Mouse (Mus musculus): Measurements from ENCODE around the gene Ccr8. TPM values are rescaled to one million over a fixed set of nuclear protein-coding genes. Genes with fewer than 3 reads are reported as not detected.

Gene Ccr8
- polyA plus RNA-seq (2014; fragmentation: Nextera tagmentation; extraction: Ambion mirVana), result not detected in 2 replicates

GRCm38 (mm10) chr9:120091696-120092238 is at the start of gene Ccr8:
Gene Ccr8 (plus strand): TSS chr9:120092114.
- WGBS, result 80% methylated on average over 5 of the region's 5 CpGs
- Histone ChIP-seq H3K27me3 (ENCODE audit: control insufficient read depth, insufficient read depth, low read length) (no peaks in the 10 kb centered on the region), H3K9me3 (ENCODE audit: control insufficient read depth, low read length) (no peaks in the 10 kb centered on the region), H3K36me3 (ENCODE audit: control insufficient read depth, insufficient read depth, low read length) (no peaks in the 10 kb centered on the region), H3K4me2 (ENCODE audit: low read depth) (no peak within 1 kb of the TSS), H3K4me1 (ENCODE audit: control insufficient read depth, insufficient read depth, low read length) (no peaks in the 10 kb centered on the region), H3K4me3 (ENCODE audit: low read depth, low read length) (no peak within 1 kb of the TSS), H3K9ac (ENCODE audit: low read length) (no peak within 1 kb of the TSS), H3K27ac (ENCODE audit: low read depth, low read length) (no peak within 1 kb of the TSS)
- DNase-seq (ENCODE audit: low spot score), result no peak
- no peak for ATAC-seq (ENCODE audit: insufficient read depth, low FRiP score, low TSS enrichment)

- Histone ChIP-seq H3K36me3 (ENCODE audit: control insufficient read depth, insufficient read depth, low read length) (no peaks in the 10 kb centered on the region), H3K9ac (ENCODE audit: low read length) (no peak overlapping the region), H3K4me3 (ENCODE audit: low read depth, low read length) (no peak overlapping the region), H3K27ac (ENCODE audit: low read depth, low read length) (no peak overlapping the region), H3K4me2 (ENCODE audit: low read depth) (no peak overlapping the region), H3K27me3 (ENCODE audit: control insufficient read depth, insufficient read depth, low read length) (no peaks in the 10 kb centered on the region), H3K4me1 (ENCODE audit: control insufficient read depth, insufficient read depth, low read length) (no peaks in the 10 kb centered on the region), H3K9me3 (ENCODE audit: control insufficient read depth, low read length) (no peaks in the 10 kb centered on the region)
- ATAC-seq (ENCODE audit: insufficient read depth, low FRiP score, low TSS enrichment) (no peak), DNase-seq (ENCODE audit: low spot score) (no peak)
- 87% methylated on average over 7 of the region's 7 CpGs for WGBS
These were observed 48.8 kb upstream of the Ccr8 start for GRCm38 (mm10) chr9:120043115-120043514.

- no peaks in the 10 kb centered on the region for H3K4me1 ChIP-seq (ENCODE audit: control insufficient read depth, insufficient read depth, low read length)
- H3K27ac ChIP-seq (ENCODE audit: low read depth, low read length), result no peak overlapping the region
- no peaks in the 10 kb centered on the region for H3K9me3 ChIP-seq (ENCODE audit: control insufficient read depth, low read length)
- H3K4me2 ChIP-seq (ENCODE audit: low read depth), result no peak overlapping the region
- H3K27me3 ChIP-seq (ENCODE audit: control insufficient read depth, insufficient read depth, low read length), result no peaks in the 10 kb centered on the region
- ATAC-seq (ENCODE audit: insufficient read depth, low FRiP score, low TSS enrichment) (no peak), DNase-seq (ENCODE audit: low spot score) (no peak)
- no peaks in the 10 kb centered on the region for H3K36me3 ChIP-seq (ENCODE audit: control insufficient read depth, insufficient read depth, low read length)
- no peak overlapping the region for H3K4me3 ChIP-seq (ENCODE audit: low read depth, low read length)
- no peak overlapping the region for H3K9ac ChIP-seq (ENCODE audit: low read length)
- WGBS, result 89% methylated on average over 6 of the region's 6 CpGs
These were observed 43.4 kb upstream of the Ccr8 start for GRCm38 (mm10) chr9:120048495-120048894.

GRCm38 (mm10) chr9:120049407-120049806 is 42.5 kb upstream of the Ccr8 start:
- H3K9ac ChIP-seq (ENCODE audit: low read length), result no peak overlapping the region
- no peak overlapping the region for H3K27ac ChIP-seq (ENCODE audit: low read depth, low read length)
- no peaks in the 10 kb centered on the region for H3K27me3 ChIP-seq (ENCODE audit: control insufficient read depth, insufficient read depth, low read length)
- no peaks in the 10 kb centered on the region for H3K9me3 ChIP-seq (ENCODE audit: control insufficient read depth, low read length)
- H3K4me2 ChIP-seq (ENCODE audit: low read depth), result no peak overlapping the region
- H3K36me3 ChIP-seq (ENCODE audit: control insufficient read depth, insufficient read depth, low read length), result no peaks in the 10 kb centered on the region
- no peaks in the 10 kb centered on the region for H3K4me1 ChIP-seq (ENCODE audit: control insufficient read depth, insufficient read depth, low read length)
- H3K4me3 ChIP-seq (ENCODE audit: low read depth, low read length), result no peak overlapping the region
- DNase-seq (ENCODE audit: low spot score) (no peak), ATAC-seq (ENCODE audit: insufficient read depth, low FRiP score, low TSS enrichment) (no peak)
- 85% methylated on average over 3 of the region's 3 CpGs for WGBS

GRCm38 (mm10) chr9:120054545-120055277 is 37.2 kb upstream of the Ccr8 start:
- Histone ChIP-seq H3K4me2 (ENCODE audit: low read depth) (no peak overlapping the region), H3K4me3 (ENCODE audit: low read depth, low read length) (no peak overlapping the region), H3K9me3 (ENCODE audit: control insufficient read depth, low read length) (no peaks in the 10 kb centered on the region), H3K27me3 (ENCODE audit: control insufficient read depth, insufficient read depth, low read length) (no peaks in the 10 kb centered on the region), H3K9ac (ENCODE audit: low read length) (no peak overlapping the region), H3K27ac (ENCODE audit: low read depth, low read length) (no peak overlapping the region), H3K4me1 (ENCODE audit: control insufficient read depth, insufficient read depth, low read length) (no peaks in the 10 kb centered on the region), H3K36me3 (ENCODE audit: control insufficient read depth, insufficient read depth, low read length) (no peaks in the 10 kb centered on the region)
- 56% methylated on average over 8 of the region's 8 CpGs for WGBS
- ATAC-seq (ENCODE audit: insufficient read depth, low FRiP score, low TSS enrichment), result no peak
- DNase-seq (ENCODE audit: low spot score), result peak; percentile 24

- 79% methylated on average over 9 of the region's 9 CpGs for WGBS
- H3K27ac ChIP-seq (ENCODE audit: low read depth, low read length), result no peak overlapping the region
- H3K9ac ChIP-seq (ENCODE audit: low read length), result no peak overlapping the region
- H3K9me3 ChIP-seq (ENCODE audit: control insufficient read depth, low read length), result no peaks in the 10 kb centered on the region
- DNase-seq (ENCODE audit: low spot score) (no peak), ATAC-seq (ENCODE audit: insufficient read depth, low FRiP score, low TSS enrichment) (no peak)
- H3K36me3 ChIP-seq (ENCODE audit: control insufficient read depth, insufficient read depth, low read length), result no peaks in the 10 kb centered on the region
- H3K27me3 ChIP-seq (ENCODE audit: control insufficient read depth, insufficient read depth, low read length), result no peaks in the 10 kb centered on the region
- no peak overlapping the region for H3K4me3 ChIP-seq (ENCODE audit: low read depth, low read length)
- H3K4me1 ChIP-seq (ENCODE audit: control insufficient read depth, insufficient read depth, low read length), result no peaks in the 10 kb centered on the region
- no peak overlapping the region for H3K4me2 ChIP-seq (ENCODE audit: low read depth)
These were observed 35.7 kb upstream of the Ccr8 start for GRCm38 (mm10) chr9:120056201-120056600.

- Histone ChIP-seq H3K4me2 (ENCODE audit: low read depth) (no peak overlapping the region), H3K4me3 (ENCODE audit: low read depth, low read length) (no peak overlapping the region), H3K27ac (ENCODE audit: low read depth, low read length) (no peak overlapping the region), H3K4me1 (ENCODE audit: control insufficient read depth, insufficient read depth, low read length) (no peaks in the 10 kb centered on the region), H3K9me3 (ENCODE audit: control insufficient read depth, low read length) (no peaks in the 10 kb centered on the region), H3K27me3 (ENCODE audit: control insufficient read depth, insufficient read depth, low read length) (no peaks in the 10 kb centered on the region), H3K36me3 (ENCODE audit: control insufficient read depth, insufficient read depth, low read length) (no peaks in the 10 kb centered on the region), H3K9ac (ENCODE audit: low read length) (no peak overlapping the region)
- ATAC-seq (ENCODE audit: insufficient read depth, low FRiP score, low TSS enrichment) (no peak), DNase-seq (ENCODE audit: low spot score) (no peak)
- WGBS, result 76% methylated on average over 3 of the region's 3 CpGs
These were observed 33.2 kb upstream of the Ccr8 start for GRCm38 (mm10) chr9:120058730-120059129.

GRCm38 (mm10) chr9:120064317-120064716 is 27.6 kb upstream of the Ccr8 start:
- no peaks in the 10 kb centered on the region for H3K27me3 ChIP-seq (ENCODE audit: control insufficient read depth, insufficient read depth, low read length)
- H3K36me3 ChIP-seq (ENCODE audit: control insufficient read depth, insufficient read depth, low read length), result no peaks in the 10 kb centered on the region
- H3K4me1 ChIP-seq (ENCODE audit: control insufficient read depth, insufficient read depth, low read length), result no peaks in the 10 kb centered on the region
- H3K4me3 ChIP-seq (ENCODE audit: low read depth, low read length), result no peak overlapping the region
- no peak overlapping the region for H3K4me2 ChIP-seq (ENCODE audit: low read depth)
- whole genome bisulfite sequencing, result 72% methylated on average over 4 of the region's 4 CpGs
- DNase-seq (ENCODE audit: low spot score) (no peak), ATAC-seq (ENCODE audit: insufficient read depth, low FRiP score, low TSS enrichment) (no peak)
- H3K9ac ChIP-seq (ENCODE audit: low read length), result no peak overlapping the region
- H3K27ac ChIP-seq (ENCODE audit: low read depth, low read length), result no peak overlapping the region
- H3K9me3 ChIP-seq (ENCODE audit: control insufficient read depth, low read length), result no peaks in the 10 kb centered on the region

- no peak overlapping the region for H3K9ac ChIP-seq (ENCODE audit: low read length)
- ATAC-seq (ENCODE audit: insufficient read depth, low FRiP score, low TSS enrichment) (no peak), DNase-seq (ENCODE audit: low spot score) (no peak)
- WGBS, result 84% methylated on average over 2 of the region's 2 CpGs
- no peak overlapping the region for H3K27ac ChIP-seq (ENCODE audit: low read depth, low read length)
- no peaks in the 10 kb centered on the region for H3K9me3 ChIP-seq (ENCODE audit: control insufficient read depth, low read length)
- H3K4me2 ChIP-seq (ENCODE audit: low read depth), result no peak overlapping the region
- H3K27me3 ChIP-seq (ENCODE audit: control insufficient read depth, insufficient read depth, low read length), result no peaks in the 10 kb centered on the region
- no peaks in the 10 kb centered on the region for H3K36me3 ChIP-seq (ENCODE audit: control insufficient read depth, insufficient read depth, low read length)
- no peak overlapping the region for H3K4me3 ChIP-seq (ENCODE audit: low read depth, low read length)
- H3K4me1 ChIP-seq (ENCODE audit: control insufficient read depth, insufficient read depth, low read length), result no peaks in the 10 kb centered on the region
These were observed 24.3 kb upstream of the Ccr8 start for GRCm38 (mm10) chr9:120067609-120068008.
